Comparison of ENCODE assay signal across 16 mouse cellular contexts in the genomic region with DNA sequence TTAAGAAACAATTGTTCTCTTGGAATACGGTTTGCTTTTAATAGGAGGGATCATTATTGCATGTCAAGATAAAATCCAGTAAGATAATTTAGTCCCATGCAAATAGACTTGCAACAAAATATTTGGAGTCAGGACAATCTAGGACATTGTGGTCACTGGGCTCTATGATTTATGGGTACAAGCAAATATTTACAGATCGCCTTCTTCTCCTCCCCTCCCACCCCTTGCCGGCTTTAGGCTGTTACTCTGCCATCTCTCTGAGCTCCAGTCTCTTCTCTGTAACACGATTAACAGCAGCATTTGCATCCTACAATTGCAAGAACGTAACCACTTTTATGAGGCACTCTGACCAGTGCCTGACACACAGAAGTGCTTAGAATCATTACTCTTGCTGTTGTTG.
"Had no signal": no experiment of that assay in that cellular context is flagged by ENCODE, and none has a peak within 500 bp of the region (broad histone marks: within the 10 kb centered on the region; RNA-seq: fewer than 3 reads in every experiment).

No protein-coding gene starts in this region.

- H3K9ac ChIP-seq: liver, embryonic 15.5 days; liver, postnatal 0 days; lung, embryonic 14.5 days; midbrain, embryonic 13.5 days; midbrain, embryonic 15.5 days; neural tube, embryonic 12.5 days; stomach, embryonic 15.5 days had no signal

- H3K4me3 ChIP-seq: liver, embryonic 15.5 days; megakaryocyte, embryonic 14.5 days; midbrain, embryonic 13.5 days; midbrain, embryonic 15.5 days; neural tube, embryonic 12.5 days; stomach, embryonic 15.5 days had no signal

- ATAC-seq: liver, postnatal 0 days; midbrain, embryonic 13.5 days; midbrain, embryonic 15.5 days had no signal

- H3K4me2 ChIP-seq: liver, embryonic 15.5 days; lung, embryonic 14.5 days; midbrain, embryonic 11.5 days; midbrain, embryonic 13.5 days; midbrain, embryonic 15.5 days; neural tube, embryonic 12.5 days; stomach, embryonic 15.5 days had no signal

- DNase-seq: liver, postnatal 0 days; lung, embryonic 14.5 days; lung, postnatal 14 days; right cerebral cortex, postnatal 14 days; thymus, adult 2 months; thymus, postnatal 25 days; thymus, postnatal 4 days had no signal

- H3K4me1 ChIP-seq: liver, embryonic 15.5 days; megakaryocyte, embryonic 14.5 days had no signal

- H3K9me3 ChIP-seq: liver, embryonic 15.5 days; midbrain, embryonic 13.5 days; midbrain, embryonic 15.5 days; neural tube, embryonic 12.5 days; stomach, embryonic 15.5 days had no signal

- H3K27ac ChIP-seq: liver, embryonic 15.5 days; macrophage; midbrain, embryonic 13.5 days; midbrain, embryonic 15.5 days; neural tube, embryonic 12.5 days; stomach, embryonic 15.5 days; stomach, postnatal 0 days had no signal

- H3K36me3 ChIP-seq: liver, embryonic 15.5 days; midbrain, embryonic 13.5 days; midbrain, embryonic 15.5 days; neural tube, embryonic 12.5 days; stomach, embryonic 15.5 days had no signal

- H3K27me3 ChIP-seq: liver, embryonic 15.5 days; megakaryocyte, embryonic 14.5 days; midbrain, embryonic 13.5 days; midbrain, embryonic 15.5 days; neural tube, embryonic 12.5 days; stomach, embryonic 15.5 days had no signal
